Mouse (Mus musculus) left cerebral cortex, postnatal 4 days (tissue): ENCODE measurements around the gene Manea. TPM values are rescaled to one million over a fixed set of nuclear protein-coding genes. Genes with fewer than 3 reads are reported as not detected.
"Not testable (repeated sequence)": the region's sequence is repeated elsewhere in the genome, so short reads cannot be mapped to it uniquely, and the experiment has no call there.

ENCODE experiments used
- DNase-seq: peaks from one replicate; pipeline ENCODE4 v3.0.0-alpha.2; 2022
- intact Hi-C: fragments of 180-260 bp; cut with DNase I; formaldehyde crosslinking; loops from one replicate; pipeline ENCODE4 v1.15.1; 2025
- total RNA-seq, 2 experiments: library from RNA; stranded (reverse); gene quantifications; 2 replicates each; pipeline ENCODE4 v1.2.3; 2021

The Manea gene
- 10 to 100 TPM; 33.1 to 42.2 TPM for total RNA-seq

- intact Hi-C loops, result no loop called here
- peak; percentile 94 for DNase-seq
These were observed at the start of gene Manea for GRCm38 (mm10) chr4:26346443-26347106. Manea (minus strand) TSS chr4:26346891.

- DNase-seq, result no peak
- intact Hi-C loops, result no loop called here
These were observed 7.9 kb upstream of the Manea start for GRCm38 (mm10) chr4:26354616-26355015.

- DNase-seq, result no peak
- intact Hi-C loops, result no loop called here
These were observed 7.0 kb upstream of the Manea start for GRCm38 (mm10) chr4:26353643-26354231.

- no peak for DNase-seq
- intact Hi-C loops, result no loop called here
These were observed 548 bp upstream of the Manea start for GRCm38 (mm10) chr4:26347239-26347638.

- intact Hi-C loops, result no loop called here
- DNase-seq, result no peak
These were observed 799 bp downstream of the Manea start for GRCm38 (mm10) chr4:26345741-26346442.

- no peak for DNase-seq
- intact Hi-C loops, result no loop called here
These were observed 1.6 kb downstream of the Manea start for GRCm38 (mm10) chr4:26345080-26345479.

- intact Hi-C loops, result no loop called here
These were observed 4.3 kb downstream of the Manea start for GRCm38 (mm10) chr4:26342346-26342745.

GRCm38 (mm10) chr4:26338604-26339003, 8.1 kb downstream of the Manea start:
- intact Hi-C loops, result no loop called here
- DNase-seq, result no peak

More at GRCm38 (mm10) chr4:26342346-26342745, 4.3 kb downstream of the Manea start:
- no peak for DNase-seq

- no peak for DNase-seq
- intact Hi-C loops, result no loop called here
These were observed 10.1 kb downstream of the Manea start for GRCm38 (mm10) chr4:26336563-26336962.

- intact Hi-C loops, DNase-seq: not testable (repeated sequence)
These were observed 42.0 kb downstream of the Manea start for GRCm38 (mm10) chr4:26304731-26305130.

GRCm38 (mm10) chr4:26277112-26277716, 69.5 kb downstream of the Manea start:
- intact Hi-C loops, result no loop called here
- no peak for DNase-seq

GRCm38 (mm10) chr4:26276264-26276663, 70.4 kb downstream of the Manea start:
- no peak for DNase-seq
- intact Hi-C loops, result no loop called here

- intact Hi-C loops, result no loop called here
- DNase-seq, result no peak
These were observed 70.9 kb downstream of the Manea start for GRCm38 (mm10) chr4:26275769-26276168.
